Mouse (Mus musculus) urinary bladder, postnatal 36 days (tissue): ENCODE results near the gene Tvp23b.

Experiments
- DNase-seq, 2 experiments: peaks; one replicate each; pipeline ENCODE4 v3.0.0; 2022; ENCODE audit warnings: low spot score in 2 of 2, mixed read lengths in 1 of 2

The Tvp23b gene

DNA sequence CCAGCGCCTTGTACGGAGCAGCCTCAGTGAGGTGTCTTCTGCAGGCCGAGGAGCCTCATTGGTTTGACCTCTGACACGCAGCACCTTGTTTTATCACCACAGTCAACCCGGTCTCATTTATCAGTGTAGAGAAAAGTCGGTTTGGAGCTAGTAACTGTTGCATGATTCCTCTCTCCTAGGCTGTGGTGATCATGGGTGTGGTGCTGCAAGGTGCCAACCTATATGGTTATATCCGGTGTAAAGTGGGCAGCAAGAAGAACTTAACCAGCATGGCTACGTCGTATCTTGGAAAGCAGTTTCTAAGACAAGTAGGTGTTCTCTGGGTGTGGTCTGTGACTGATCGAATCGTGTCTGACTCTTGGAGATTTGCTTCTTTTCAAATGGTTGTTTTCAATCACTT is 12.5 kb downstream of the Tvp23b start:
- no peak for DNase-seq

DNA sequence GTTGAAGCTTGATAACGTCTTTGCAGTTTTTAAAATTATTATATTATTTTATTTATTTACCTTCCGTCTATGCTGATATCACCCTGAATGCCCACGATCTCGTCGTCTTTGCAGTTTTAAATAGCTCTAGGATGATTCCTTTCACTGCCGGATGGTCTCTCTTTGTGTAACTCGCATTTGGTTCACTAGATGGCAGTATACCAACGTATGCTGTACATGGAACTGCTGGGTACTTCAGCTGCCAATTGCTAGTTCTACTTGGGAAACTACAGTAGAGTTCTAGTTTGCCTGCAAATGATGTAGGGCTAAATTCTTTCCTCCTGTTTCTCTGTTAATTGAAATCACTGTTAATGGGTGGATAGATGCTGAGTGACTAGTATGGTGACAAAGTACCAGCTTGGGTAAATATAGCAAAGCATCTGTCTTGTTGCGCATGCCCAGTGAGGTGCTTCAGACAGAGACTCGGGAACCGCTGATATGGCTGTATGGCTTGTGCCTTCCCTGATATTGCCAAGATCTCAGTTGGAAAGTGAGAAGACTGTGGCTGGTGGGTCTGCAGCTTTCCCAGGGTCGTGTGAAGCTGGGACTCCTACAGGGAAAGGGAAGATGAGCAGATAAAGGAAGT is 22.6 kb downstream of the Tvp23b start:
- DNase-seq: peak; percentile 23 to 24

DNA sequence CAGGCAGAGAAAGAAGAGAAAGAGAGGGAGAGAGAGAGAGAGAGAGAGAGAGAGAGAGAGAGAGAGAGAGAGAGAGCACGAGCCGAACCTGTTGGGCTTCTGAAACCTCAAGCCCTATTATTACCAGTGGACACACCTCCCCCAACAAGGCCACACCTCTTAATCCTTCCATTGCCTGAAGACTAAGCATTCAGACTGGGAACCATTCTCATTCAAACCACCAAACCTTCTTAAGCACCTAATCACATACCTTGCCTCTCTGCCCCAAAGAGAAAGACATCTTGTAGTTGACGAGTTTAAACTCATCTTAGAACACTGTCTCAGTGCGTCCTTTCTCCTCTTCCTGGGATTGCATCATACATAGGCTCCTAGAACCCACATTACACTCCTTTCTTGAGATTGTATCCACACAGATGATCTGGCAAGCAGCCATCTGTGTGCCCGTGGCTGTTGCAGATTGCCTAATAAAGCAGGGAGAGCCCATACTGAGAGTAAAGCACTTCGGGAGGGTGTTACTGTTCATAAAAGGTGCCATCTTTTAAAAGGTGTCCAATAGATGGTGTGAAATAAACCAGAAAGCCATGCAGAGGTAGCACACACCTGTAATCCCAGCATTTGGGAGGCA is 24.7 kb downstream of the Tvp23b start:
- DNase-seq: peak in 1 of 2 experiments; percentile 19

DNA sequence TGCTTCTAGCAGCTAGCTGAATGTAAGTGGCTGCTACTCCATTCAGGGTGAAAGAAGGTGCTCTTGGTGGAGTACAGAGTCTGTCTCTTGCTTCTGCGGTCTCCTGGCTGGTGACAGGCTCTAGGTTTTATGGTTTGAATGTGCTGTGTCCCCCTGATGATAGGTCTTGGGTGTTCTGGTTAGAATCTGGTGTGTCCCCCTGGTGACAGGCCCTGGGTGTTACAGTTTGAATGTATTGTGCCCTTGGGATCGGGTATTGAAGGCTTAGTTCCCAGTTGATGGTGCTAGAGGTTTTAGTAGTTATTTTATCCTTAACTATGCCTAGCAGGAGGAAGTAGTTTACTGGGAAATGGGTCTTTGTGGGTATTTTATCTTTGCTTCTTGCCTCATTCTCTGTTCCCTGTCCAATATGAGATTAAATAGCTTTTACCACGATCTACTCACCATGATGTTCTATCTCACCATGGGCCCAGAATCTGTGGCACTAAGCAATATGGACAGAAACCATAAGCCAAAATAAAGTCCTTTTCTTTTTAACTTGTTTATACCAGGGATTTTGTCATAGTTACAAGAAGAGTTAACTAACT is 30.6 kb downstream of the Tvp23b start:
- no peak for DNase-seq

DNA sequence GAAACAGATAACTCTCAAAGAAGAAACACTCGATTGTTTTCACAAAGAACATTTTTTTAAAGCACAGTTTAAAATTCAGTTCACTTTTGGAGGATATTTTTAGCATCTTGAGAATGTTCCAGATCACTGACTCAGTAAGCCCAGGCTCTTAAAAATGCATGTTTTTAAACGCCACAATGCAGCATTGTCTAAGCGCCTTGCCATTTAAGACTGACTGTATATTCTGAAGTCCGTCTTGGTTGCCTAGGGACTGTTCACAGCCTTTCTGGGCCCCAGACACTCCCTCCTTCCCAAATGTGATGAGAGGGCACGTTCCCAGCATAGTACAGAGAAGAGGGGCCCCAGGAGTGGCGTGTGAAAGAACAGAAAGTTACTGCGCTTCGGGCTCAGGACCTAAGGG is 32.1 kb downstream of the Tvp23b start:
- DNase-seq: no peak

DNA sequence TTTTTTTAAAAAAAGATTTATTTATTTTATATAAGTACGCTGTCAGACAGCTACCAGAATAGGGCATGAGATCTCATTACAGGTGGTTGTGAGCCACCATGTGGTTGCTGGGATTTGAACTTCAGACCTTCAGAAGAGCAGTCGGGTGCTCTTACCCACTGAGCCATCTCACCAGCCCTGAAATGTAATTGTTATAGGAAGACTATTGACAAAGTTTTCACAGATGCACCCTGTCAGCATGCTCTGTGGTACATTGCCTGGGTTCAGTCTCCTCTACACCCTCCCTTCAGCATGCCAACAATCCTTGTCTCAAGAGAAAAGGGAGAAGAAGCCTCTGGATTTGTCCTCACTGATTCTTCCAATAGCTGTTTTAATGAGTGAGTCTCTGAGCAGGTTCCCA is 33.9 kb downstream of the Tvp23b start:
- DNase-seq: no peak

DNA sequence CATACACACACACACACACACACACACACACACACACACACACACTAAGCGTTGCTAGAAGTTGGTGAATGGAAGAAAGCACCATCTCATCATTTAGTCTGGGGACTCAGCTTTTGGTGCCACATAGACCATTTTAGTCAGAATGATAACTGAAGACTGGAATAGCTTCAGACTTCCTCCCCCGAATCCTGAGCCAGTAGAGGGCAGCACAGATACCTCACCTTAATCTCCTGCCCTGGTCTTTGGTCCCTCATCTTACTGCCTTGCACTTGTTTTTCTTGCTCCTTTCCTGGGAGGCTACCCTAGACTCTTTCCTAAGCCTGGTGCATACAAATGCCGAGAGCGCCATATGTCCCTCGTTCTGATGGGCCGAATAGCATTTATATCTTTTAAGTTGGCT is 35.3 kb downstream of the Tvp23b start:
- DNase-seq: no peak

DNA sequence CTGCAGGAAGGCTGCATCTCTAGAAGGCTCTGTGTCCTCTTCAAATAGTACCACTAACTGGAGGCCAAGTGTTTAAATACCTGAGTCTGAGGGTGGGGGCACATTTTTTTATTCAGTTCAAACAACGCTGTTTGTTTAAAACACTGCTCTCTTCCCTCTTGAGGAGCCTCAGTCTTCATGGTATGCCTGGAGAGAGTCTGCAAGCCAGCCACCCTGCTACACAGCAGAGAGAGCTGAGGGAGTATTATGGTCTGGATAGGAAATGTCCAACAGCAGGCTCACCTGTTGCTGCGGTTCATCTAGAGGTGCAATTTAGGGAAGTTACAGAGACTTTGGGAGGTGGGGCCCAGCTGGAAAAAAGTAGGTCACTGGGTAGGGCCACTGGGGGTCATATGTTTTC is 36.2 kb downstream of the Tvp23b start:
- no peak for DNase-seq

DNA sequence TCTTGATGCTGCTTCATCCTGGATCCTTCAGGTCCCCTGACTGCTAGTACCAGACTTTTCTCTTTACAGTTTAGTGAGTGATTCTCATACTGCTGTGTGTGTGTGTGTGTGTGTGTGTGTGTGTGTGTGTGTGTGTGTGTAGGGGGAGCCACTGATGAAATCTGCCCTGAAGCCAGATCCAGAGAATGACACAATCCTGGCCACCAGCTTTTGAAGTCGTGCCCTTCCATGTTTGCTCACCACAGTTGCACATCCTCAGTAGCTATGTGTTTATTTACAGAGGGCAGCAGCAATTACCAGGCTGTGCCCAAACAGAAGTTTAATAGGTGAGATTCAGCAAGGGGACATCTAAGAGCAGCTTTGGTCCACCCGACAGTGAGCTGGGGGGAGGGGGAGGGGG is 37.5 kb downstream of the Tvp23b start:
- DNase-seq: no peak

DNA sequence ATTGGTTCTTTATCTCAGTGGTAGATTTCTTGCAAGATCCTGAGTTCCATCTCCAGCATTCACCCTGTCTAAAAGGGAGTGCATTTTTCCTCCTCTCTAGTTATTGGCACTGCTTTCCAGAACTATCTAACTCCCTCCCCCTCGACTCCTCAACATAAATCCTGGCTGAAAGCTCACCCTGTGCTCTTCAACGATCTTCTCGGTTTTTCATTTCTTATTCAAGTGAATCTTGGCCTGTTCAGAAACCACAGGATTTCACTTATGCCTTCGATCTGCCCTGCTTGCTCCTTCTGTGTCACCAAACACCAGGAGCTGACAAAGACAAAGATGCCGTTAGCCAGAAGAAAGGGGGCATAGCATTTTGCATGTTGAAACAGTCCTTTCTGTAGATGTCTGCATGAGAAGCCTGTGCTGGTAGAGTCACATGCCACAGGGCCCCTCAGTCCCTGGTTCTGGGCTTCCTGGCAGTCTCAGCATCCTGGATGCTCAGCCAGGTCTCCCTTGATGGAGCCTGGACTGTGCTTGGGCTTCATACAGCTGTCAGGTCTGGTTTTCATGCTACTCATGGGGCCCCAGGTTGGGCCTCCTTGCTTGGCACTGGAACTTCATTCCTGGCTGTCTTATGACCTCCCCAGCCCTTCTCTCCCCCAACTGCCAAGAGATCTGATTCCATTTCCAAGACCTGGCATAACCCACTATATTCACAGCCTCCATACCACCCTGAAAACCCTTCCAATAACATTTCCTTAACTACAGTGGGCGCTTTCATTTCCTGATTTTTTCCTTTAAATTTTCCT is 40.9 kb downstream of the Tvp23b start:
- DNase-seq: no peak

DNA sequence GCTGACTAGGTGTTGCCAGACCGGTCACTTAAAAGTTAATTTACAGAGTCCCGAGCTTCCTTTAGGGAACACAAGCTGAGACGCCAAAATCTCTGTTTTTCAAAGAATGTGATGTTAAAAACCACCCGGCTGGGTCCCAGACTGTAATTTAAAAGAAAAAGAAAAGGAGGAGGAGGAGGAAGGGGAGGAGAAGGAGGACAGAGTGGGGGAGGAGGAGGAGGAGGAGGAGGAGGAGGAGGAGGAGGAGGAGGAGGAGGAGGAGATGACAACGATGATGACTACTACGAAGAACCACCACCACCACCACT is 41.4 kb downstream of the Tvp23b start:
- no peak for DNase-seq

DNA sequence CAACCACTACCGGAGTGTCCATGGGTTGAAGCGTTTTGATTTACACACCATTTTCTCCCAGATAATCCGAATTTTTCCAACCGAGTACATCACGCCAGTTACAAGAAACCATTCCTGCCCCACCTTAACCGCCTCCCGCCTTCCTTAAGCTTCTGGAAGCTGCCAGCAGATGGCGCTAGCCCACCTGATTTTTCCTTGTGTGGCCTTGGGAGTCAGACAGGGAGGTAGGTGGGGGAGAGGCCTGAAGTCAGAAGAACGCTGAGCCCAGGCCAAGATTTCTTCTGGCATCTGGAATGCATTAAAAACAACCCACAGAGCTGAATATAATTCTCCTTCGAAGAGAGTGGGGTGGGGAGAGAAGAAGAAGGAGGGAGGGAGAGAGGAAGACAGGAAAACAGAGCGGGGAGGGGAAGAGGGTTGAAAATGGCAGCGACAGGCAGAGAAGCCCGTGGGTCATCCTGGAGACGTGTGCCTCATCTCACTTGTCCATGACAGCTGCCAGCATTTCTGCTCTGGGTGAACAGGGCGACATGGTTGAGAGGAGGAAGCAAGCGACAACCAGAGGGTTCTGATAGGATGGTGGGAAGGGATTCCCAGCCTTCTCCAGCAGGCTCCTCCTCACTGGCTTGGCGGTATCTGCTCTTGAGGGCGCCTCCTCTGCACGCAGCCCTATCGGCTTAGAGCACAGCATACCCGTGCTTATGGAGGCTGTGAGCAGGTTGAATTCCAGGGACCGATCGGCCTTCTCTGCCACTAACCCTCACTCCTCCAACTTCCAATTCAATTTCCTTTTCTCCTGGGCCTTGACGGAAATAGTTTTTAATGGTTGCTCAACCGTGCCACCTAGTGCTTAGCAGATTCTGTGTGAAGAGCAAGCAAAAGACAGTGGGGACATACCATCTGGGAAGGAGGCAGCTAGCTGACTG is 42.1 kb downstream of the Tvp23b start:
- DNase-seq: peak; percentile 87 to 93

DNA sequence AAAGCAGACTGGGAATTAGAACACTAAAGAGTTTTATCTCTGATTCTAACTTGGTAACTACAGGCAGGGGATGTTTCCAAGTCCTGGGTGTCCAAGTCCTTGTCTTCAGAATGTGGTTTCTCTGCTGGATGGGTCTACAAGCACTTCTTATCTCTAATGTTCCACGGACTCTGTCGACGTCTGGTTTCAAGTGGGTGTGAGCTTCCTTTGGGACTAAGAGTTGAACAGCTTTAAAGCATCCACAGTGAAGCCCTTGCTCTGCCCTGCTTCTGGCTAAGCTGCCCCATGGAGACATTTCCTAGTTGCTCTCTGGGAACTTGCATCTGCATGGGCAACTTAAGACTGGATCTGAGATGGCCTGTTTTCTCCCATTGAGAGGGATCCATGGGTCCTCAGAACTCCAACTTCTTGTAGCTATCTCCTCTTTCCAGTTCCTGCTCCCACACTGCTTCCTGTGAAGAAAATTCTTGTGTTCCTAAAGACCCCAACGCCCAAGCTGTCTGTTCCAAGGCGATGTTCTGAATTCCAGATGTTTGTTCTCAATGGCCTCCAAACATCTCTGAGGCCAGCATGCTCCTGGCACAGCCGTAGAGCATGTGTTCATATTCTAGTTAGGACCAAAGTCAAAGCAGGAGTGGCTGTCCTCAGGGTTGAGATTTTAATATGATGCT is 45.0 kb downstream of the Tvp23b start:
- peak in 1 of 2 experiments; percentile 46 for DNase-seq

DNA sequence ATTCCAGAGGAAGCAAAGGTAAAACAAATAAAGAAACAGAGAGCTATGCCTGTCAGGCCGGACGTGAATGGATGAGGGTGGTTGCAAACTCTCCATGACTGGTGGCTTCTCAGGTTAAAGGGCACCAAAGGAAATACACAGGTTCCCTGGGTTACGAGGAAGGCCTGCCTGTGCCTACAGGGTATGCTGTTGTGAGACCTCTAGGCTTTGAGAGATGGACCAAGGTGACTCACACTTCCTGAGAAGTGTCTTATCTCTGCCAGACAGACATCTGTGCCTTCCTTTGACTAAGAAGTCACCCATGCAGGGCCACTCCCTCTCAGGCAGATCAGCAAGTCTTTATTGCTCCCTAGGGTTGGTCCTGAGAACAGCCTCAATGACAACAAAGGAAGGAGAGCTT is 50.5 kb downstream of the Tvp23b start:
- DNase-seq: no peak

DNA sequence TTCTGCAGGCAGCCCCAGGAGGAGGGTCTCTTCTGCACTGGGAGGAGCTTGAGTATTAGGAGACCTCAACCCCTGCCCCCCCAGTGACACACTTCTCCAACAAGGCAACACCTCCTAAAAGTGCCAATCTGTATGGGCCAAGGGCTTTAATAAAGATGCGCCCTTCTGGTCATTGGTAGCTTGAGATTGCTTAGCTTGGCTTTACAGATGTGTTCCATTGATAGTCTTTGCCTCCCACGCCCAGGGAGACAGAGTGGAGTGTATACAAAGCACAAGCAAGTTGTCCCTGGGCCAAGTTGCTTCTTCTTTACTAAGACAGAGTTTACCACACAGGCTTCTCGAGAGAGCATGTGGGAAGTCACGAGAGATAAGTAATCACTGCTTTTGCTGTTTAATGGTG is 51.3 kb downstream of the Tvp23b start:
- no peak for DNase-seq

DNA sequence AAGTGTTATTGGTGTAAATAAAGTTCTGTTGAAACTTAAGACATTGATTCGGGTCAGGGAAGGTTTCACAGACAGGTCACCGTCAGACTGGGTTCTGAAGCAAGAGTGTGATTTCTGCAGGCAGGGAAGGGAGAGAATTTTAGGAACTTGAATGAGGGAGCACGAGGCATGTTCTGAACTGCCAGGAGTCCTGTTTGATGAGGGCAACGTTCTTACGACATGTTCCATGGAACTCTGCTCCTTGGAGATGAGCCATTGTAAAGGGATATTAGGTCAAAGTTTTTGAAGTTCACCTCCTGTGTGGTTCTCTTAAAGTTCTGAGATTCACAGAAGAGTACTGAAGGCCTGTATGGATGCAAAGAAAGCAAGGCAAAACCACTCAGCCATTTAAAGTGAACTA is 51.9 kb downstream of the Tvp23b start:
- DNase-seq: peak in 1 of 2 experiments; percentile 17

DNA sequence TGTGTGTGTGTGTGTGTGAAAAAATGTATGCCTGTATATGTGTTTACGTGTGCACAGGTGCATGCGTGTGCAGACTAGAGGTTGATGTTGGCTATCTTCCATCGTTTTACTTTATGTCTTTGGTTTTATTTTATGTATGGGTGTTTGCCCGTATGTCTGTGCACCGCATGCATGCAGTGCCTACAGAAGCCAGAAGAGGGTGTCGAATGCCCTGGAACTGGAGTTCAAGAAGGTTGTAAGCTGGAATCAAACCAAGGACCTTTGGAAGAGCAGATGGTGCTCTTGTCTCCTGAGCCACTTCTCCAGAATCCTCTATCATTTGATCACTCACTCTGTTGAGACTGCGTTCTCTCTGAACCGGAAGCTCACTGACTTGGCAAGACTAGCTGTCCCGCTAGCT is 53.8 kb downstream of the Tvp23b start:
- no peak for DNase-seq

DNA sequence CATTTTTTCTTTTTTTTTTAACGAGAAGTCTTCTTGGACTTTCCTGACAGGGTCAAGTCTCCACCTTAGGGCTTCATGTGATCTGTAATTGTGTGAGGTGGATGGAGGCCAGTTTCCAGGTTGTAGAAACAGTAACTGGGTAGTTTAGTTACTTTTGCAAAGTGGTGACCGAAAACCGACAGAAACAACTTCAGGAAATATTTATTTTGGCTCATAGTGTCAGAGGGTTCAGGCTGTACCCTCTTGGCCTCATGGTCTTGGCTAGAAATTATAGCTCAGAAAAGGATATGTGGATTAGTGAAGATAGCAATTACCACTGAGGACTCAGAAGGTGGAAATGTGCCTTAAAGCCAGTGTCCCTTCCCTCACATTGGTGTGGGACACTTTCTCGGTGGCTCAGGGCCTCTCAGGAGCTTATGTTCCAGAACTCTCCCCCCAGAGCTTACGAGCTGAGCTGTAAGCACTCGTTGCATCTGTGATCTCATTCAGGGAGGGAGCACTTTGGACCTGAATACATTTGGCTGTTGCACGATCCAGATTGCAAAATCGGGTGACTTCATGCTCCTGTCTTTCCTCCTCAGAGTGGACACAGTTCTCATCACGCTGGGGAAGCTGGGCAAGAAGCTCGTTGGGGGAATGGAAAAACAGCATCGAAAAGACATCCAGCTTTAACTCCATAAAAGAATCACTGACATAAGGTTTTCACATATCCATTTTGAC is 55.7 kb downstream of the Tvp23b start:
- peak in 1 of 2 experiments; percentile 59 for DNase-seq

DNA sequence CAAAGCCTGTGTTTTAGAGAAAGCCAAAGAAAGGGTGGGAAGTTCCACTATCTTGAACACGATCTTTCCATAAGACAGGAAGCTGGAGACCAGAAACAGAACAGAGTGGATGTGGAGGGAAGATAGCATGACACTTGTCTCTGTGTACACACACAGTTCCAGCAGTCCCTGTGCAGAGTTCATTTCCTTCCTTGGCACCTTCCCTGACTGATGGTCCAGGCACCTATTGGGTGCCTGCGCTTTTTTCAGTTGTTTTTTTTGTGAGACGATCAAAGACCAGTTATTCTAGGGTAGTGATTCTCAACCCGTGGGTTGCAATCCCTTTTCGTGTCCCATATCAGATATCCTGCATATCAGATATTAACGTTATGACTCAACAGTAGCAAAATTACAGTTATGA is 58.7 kb downstream of the Tvp23b start:
- no peak for DNase-seq

DNA sequence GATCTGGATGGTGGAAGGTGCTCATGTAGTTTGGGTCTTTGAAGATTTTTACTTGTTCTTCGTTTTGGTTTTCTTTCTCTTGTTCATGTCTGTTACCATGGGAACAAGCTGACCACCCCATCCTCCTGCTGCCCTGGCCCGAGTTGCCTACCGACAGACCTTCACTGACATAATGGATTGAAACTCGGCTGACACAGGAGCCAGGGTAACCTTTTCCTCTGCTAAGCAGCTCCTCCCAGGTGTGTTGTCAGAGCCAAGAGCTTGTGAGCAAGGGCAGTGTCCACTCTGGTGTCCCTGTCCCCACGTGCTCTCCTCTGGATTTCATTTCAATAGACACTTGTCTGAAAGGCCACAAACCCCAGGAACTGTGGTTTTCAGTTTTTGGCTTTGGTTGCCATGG is 59.7 kb downstream of the Tvp23b start:
- DNase-seq: no peak

DNA sequence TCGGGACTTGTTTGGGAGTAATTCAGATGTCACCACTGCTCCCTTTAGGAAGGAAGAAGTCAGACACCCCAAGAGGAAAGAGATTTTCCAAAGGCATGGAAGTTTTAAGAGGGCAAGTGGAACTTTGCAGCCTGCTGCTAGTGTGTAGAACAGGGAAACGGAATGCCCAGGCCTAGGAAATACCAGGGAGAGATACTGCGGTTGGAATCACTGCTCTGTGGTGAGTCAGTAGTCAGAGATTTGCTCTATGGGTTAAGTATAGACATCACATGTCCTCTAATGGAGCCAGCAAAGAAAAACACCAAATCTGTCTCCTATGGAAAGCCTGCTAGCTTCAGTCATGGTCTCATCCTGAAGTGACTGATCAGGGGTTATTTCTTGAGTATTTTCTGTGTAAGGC is 60.9 kb downstream of the Tvp23b start:
- DNase-seq: no peak
